Mouse (Mus musculus): ENCODE measurements around the gene Rpl36.
"Not testable (repeated sequence)": the region's sequence is repeated elsewhere in the genome, so short reads cannot be mapped to it uniquely, and the experiment has no call there.

DNA sequence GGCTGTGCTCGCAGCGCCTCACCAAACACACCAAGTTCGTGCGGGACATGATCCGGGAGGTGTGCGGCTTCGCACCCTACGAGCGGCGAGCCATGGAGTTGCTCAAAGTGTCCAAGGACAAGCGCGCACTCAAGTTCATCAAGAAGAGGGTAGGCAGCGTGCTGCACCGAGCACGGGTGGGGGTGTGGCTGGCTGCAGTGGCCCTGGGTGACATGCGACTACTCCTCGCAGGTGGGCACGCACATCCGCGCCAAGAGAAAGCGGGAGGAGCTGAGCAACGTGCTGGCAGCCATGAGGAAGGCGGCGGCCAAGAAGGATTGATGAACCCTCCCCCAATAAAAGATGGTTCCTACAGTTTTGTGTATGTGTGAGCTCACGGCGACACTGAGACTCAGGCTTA is 677 bp downstream of the Rpl36 start:
- not testable (repeated sequence) for TF ChIP-seq CTCF (IDR thresholded peaks at IDR 0.05); POLR2A (IDR thresholded peaks at IDR 0.05; ENCODE audit: insufficient read depth, low read depth, low read length); EP300 (IDR thresholded peaks at IDR 0.05; ENCODE audit: insufficient read depth, low read depth, low read length)

Measured in heart, adult 2 months (tissue).